Mouse (Mus musculus) MEL (cell line): ENCODE measurements at regions not wholly inside any gene's neighbourhood (a gene's known extent, or its start where the extent isn't known, plus 50 kb on each side); places are given as distances from the start of the nearest gene placed in this dataset.

Experiments used
- DNase-seq: peaks from one replicate; pipeline ENCODE4 v3.0.0; 2011; ENCODE audit warnings: low read depth, low spot score
- H3K27ac ChIP-seq: 2 replicates; pipeline ENCODE4 v1.5.1; 2012; ENCODE audit warnings: low read depth, mild to moderate bottlenecking, control low read depth, low read length, moderate library complexity; ENCODE audit not compliant: control insufficient read depth
- H3K27me3 ChIP-seq, 2 experiments: fragments of 150-350 bp in 1 of 2; sonication (generic) in 1 of 2; 2 replicates each; pipeline ENCODE4 v1.6.1; 2012; ENCODE audit warnings: low read length in 2 of 2, mild to moderate bottlenecking in 2 of 2, improper control_type of control experiment in 1 of 2, moderate library complexity in 1 of 2; ENCODE audit not compliant: insufficient read depth in 2 of 2, control insufficient read depth in 1 of 2
- H3K36me3 ChIP-seq, 2 experiments: 2 replicates each; pipeline ENCODE4 v1.6.1; 2012 to 2014; ENCODE audit warnings: low read length in 2 of 2, improper control_type of control experiment in 1 of 2, inconsistent platforms in 1 of 2, mild to moderate bottlenecking in 1 of 2; ENCODE audit not compliant: insufficient read depth in 2 of 2, control insufficient read depth in 1 of 2
- H3K4me1 ChIP-seq, 2 experiments: fragments of 150-350 bp in 1 of 2; sonication (generic) in 1 of 2; 2 replicates each; pipeline ENCODE4 v1.6.1; 2012; ENCODE audit warnings: low read length in 2 of 2, improper control_type of control experiment in 1 of 2, mild to moderate bottlenecking in 1 of 2; ENCODE audit not compliant: insufficient read depth in 2 of 2, control insufficient read depth in 1 of 2
- H3K4me3 ChIP-seq, 2 experiments: fragments of 150-350 bp in 1 of 2; sonication (generic) in 1 of 2; 2 replicates each; pipeline ENCODE4 v1.5.1; 2012; ENCODE audit warnings: low read depth in 2 of 2, low read length in 2 of 2, mild to moderate bottlenecking in 2 of 2, moderate library complexity in 2 of 2, control low read depth in 1 of 2, improper control_type of control experiment in 1 of 2; ENCODE audit not compliant: control insufficient read depth in 1 of 2, insufficient read depth in 1 of 2
- H3K79me2 ChIP-seq: 2 replicates; pipeline ENCODE4 v1.6.1; 2012; ENCODE audit warnings: mild to moderate bottlenecking, low read length, moderate library complexity; ENCODE audit not compliant: control insufficient read depth, poor library complexity, insufficient read depth
- H3K9ac ChIP-seq: 2 replicates; pipeline ENCODE4 v1.6.1; 2012; ENCODE audit warnings: low read depth, mild to moderate bottlenecking, control low read depth, low read length, moderate library complexity; ENCODE audit not compliant: control insufficient read depth, poor library complexity, severe bottlenecking
- H3K9me3 ChIP-seq: fragments of 150-350 bp; sonication (generic); replicated peaks from 2 replicates; pipeline ENCODE4 v1.6.1; 2012; ENCODE audit warnings: mild to moderate bottlenecking, low read length, improper control_type of control experiment, moderate library complexity; ENCODE audit not compliant: insufficient read depth
- CHD1 ChIP-seq: IDR thresholded peaks from 2 replicates; pipeline ENCODE4 v1.6.1; 2012; ENCODE audit warnings: low read depth, mild to moderate bottlenecking, inconsistent platforms, low read length, improper control_type of control experiment
- CHD2 ChIP-seq: IDR thresholded peaks from 2 replicates; pipeline ENCODE4 v1.6.1; 2011; ENCODE audit warnings: low read length, improper control_type of control experiment
- CTCF ChIP-seq, 3 experiments: IDR thresholded peaks in 2 of 3; conservative IDR thresholded peaks in 1 of 3; 2 replicates each; pipeline ENCODE4 v1.5.1; 2011 to 2012; ENCODE audit warnings: low read length in 3 of 3, low read depth in 2 of 3, mild to moderate bottlenecking in 2 of 3, improper control_type of control experiment in 1 of 3, inconsistent platforms in 1 of 3, mixed read lengths in 1 of 3, moderate library complexity in 1 of 3; ENCODE audit not compliant: control insufficient read depth in 1 of 3, insufficient read depth in 1 of 3, poor library complexity in 1 of 3, severe bottlenecking in 1 of 3
- E2F4 ChIP-seq: IDR thresholded peaks from 2 replicates; pipeline ENCODE4 v1.6.1; 2011; ENCODE audit warnings: low read depth, low read length, improper control_type of control experiment, borderline replicate concordance
- ELF1 ChIP-seq: IDR thresholded peaks from 2 replicates; pipeline ENCODE4 v1.6.1; 2014; ENCODE audit warnings: low read depth, mild to moderate bottlenecking, inconsistent platforms, low read length, improper control_type of control experiment, moderate library complexity
- EP300 ChIP-seq, 2 experiments: IDR thresholded peaks; 2 replicates each; pipeline ENCODE4 v1.6.1; 2011; ENCODE audit warnings: improper control_type of control experiment in 2 of 2, low read length in 2 of 2, low read depth in 1 of 2, mild to moderate bottlenecking in 1 of 2
- MYC ChIP-seq: IDR thresholded peaks from 2 replicates; pipeline ENCODE4 v1.6.1; 2011; ENCODE audit warnings: low read depth, mild to moderate bottlenecking, low read length, improper control_type of control experiment, moderate library complexity
- POLR2A ChIP-seq, 2 experiments: IDR thresholded peaks; 2 replicates each; pipeline ENCODE4 v1.6.1; 2011 to 2012; ENCODE audit warnings: low read length in 2 of 2, mild to moderate bottlenecking in 2 of 2, control low read depth in 1 of 2, improper control_type of control experiment in 1 of 2, low read depth in 1 of 2, moderate library complexity in 1 of 2; ENCODE audit not compliant: control insufficient read depth in 1 of 2, insufficient read depth in 1 of 2, poor library complexity in 1 of 2
- POLR2AphosphoS2 ChIP-seq: IDR thresholded peaks from 2 replicates; pipeline ENCODE4 v1.6.1; 2011; ENCODE audit warnings: low read length, improper control_type of control experiment
- POLR2AphosphoS5 ChIP-seq: IDR thresholded peaks from 2 replicates; pipeline ENCODE4 v1.6.1; 2012; ENCODE audit warnings: low read depth, borderline replicate concordance, mild to moderate bottlenecking, inconsistent platforms, low read length, moderate library complexity, mixed read lengths
- SIN3A ChIP-seq: IDR thresholded peaks from 2 replicates; pipeline ENCODE4 v1.6.1; 2012; ENCODE audit warnings: low read length, improper control_type of control experiment, inconsistent platforms
- TAL1 ChIP-seq: IDR thresholded peaks from 2 replicates; pipeline ENCODE4 v1.6.1; 2012; ENCODE audit warnings: mild to moderate bottlenecking, inconsistent platforms, low read length, moderate library complexity, mixed read lengths
- USF1 ChIP-seq: IDR thresholded peaks from 2 replicates; pipeline ENCODE4 v1.6.1; 2014; ENCODE audit warnings: low read depth, mild to moderate bottlenecking, inconsistent platforms, low read length, improper control_type of control experiment, moderate library complexity
- USF2 ChIP-seq, 2 experiments: IDR thresholded peaks; 2 replicates each; pipeline ENCODE4 v1.6.1; 2011 to 2012; ENCODE audit warnings: improper control_type of control experiment in 2 of 2, low read length in 2 of 2, borderline replicate concordance in 1 of 2, inconsistent platforms in 1 of 2, low read depth in 1 of 2, mild to moderate bottlenecking in 1 of 2; ENCODE audit not compliant: insufficient read depth in 1 of 2
- ZC3H11A ChIP-seq: IDR thresholded peaks from 2 replicates; pipeline ENCODE4 v1.6.1; 2012; ENCODE audit warnings: low read depth, mild to moderate bottlenecking, inconsistent platforms, low read length, improper control_type of control experiment

GRCm38 (mm10) chr12:32735224-32735623, 84.1 kb upstream of the Nampt start:
- H3K27me3 ChIP-seq, result no peaks in the 10 kb centered on the region

GRCm38 (mm10) chr12:32741465-32741864, 77.9 kb upstream of the Nampt start:
- TF ChIP-seq E2F4, result no peak
- no peak for TF ChIP-seq USF2 (IDR thresholded peaks at IDR 0.05; ENCODE audit: borderline replicate concordance in 1 of 2, insufficient read depth in 1 of 2, low read depth in 1 of 2, low read length in 2 of 2)
- no peak for TF ChIP-seq POLR2AphosphoS5
- no peak for TF ChIP-seq TAL1
- TF ChIP-seq SIN3A, result no peak
- TF ChIP-seq CHD1, result no peak
- TF ChIP-seq USF1, result no peak
- no peak for TF ChIP-seq ELF1
- TF ChIP-seq CHD2, result no peak
- no peaks in the 10 kb centered on the region for H3K79me2 ChIP-seq
- H3K27me3 ChIP-seq, result no peaks in the 10 kb centered on the region
- no peak overlapping the region for H3K9ac ChIP-seq
- no peak for DNase-seq
- H3K4me3 ChIP-seq, result no peak overlapping the region
- no peaks in the 10 kb centered on the region for H3K4me1 ChIP-seq
- no peaks in the 10 kb centered on the region for H3K9me3 ChIP-seq
- no peak overlapping the region for H3K27ac ChIP-seq
- no peaks in the 10 kb centered on the region for H3K36me3 ChIP-seq

More at GRCm38 (mm10) chr12:32735224-32735623, 84.1 kb upstream of the Nampt start:
- no peaks in the 10 kb centered on the region for H3K9me3 ChIP-seq
- TF ChIP-seq EP300 (IDR thresholded peaks at IDR 0.05; ENCODE audit: low read depth in 1 of 2, low read length in 2 of 2) (no peak), ELF1 (no peak), ZC3H11A (no peak), MYC (no peak)
- H3K4me3 ChIP-seq, result no peak overlapping the region
- H3K27ac ChIP-seq, result no peak overlapping the region
- DNase-seq, result no peak
- H3K9ac ChIP-seq, result no peak overlapping the region
- H3K36me3 ChIP-seq, result no peaks in the 10 kb centered on the region
- no peaks in the 10 kb centered on the region for H3K4me1 ChIP-seq
- H3K79me2 ChIP-seq, result no peaks in the 10 kb centered on the region

GRCm38 (mm10) chr12:32757441-32758119, 61.8 kb upstream of the Nampt start:
- Histone ChIP-seq H3K4me1 (no peaks in the 10 kb centered on the region), H3K27ac (no peak overlapping the region), H3K4me3 (no peak overlapping the region), H3K79me2 (no peaks in the 10 kb centered on the region), H3K9me3 (no peaks in the 10 kb centered on the region), H3K36me3 (no peaks in the 10 kb centered on the region), H3K9ac (no peak overlapping the region), H3K27me3 (peaks cover 0 to 4% of the 10 kb centered on the region in 2 experiments; a peak in 1 of 4 replicates)
- DNase-seq, result no peak
- TF ChIP-seq CHD1 (no peak), POLR2AphosphoS2 (no peak), CTCF (IDR thresholded peaks at IDR 0.05 in 2 of 3, conservative IDR thresholded peaks at IDR 0.05 in 1 of 3; ENCODE audit: control insufficient read depth in 1 of 3, insufficient read depth in 1 of 3, low read depth in 2 of 3, low read length in 3 of 3, poor library complexity in 1 of 3, severe bottlenecking in 1 of 3) (no peak), POLR2A (IDR thresholded peaks at IDR 0.05; ENCODE audit: control insufficient read depth in 1 of 2, insufficient read depth in 1 of 2, low read depth in 1 of 2, low read length in 2 of 2, poor library complexity in 1 of 2) (no peak)
